Mouse (Mus musculus): ENCODE measurements around the gene Hcfc1r1. TPM values are rescaled to one million over a fixed set of nuclear protein-coding genes. Genes with fewer than 3 reads are reported as not detected.

Hcfc1r1 gene
- polyA plus RNA-seq, 1 experiment from 2014 or later: 65.5 TPM

GRCm38 (mm10) chr17:23699131-23700077 lies 26.0 kb downstream of the Hcfc1r1 start:
- peaks cover 43% of the 10 kb centered on the region for H3K27me3 ChIP-seq

DNA sequence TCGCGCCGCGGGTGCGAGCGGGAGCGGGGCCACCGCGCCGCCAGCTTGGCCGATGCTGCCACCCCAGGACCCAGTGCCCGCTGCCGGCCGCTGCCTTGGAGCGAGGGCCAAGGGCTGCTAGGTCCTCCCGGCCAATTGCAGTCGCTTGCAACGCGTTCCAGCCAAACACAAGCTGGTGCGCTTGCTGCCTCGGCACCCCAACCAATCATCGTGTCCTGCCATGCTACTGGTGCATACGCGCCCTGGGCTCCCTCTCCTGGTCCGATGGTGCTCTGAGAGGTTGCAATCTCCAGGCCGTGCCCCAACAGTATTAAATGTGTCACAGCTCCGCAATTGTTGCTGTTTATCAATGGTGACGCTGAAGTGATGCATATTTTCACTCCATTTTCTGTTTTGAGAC lies 26.7 kb downstream of the Hcfc1r1 start:
- H3K9ac ChIP-seq: peak overlapping the region; percentile 70
- H3K27ac ChIP-seq: no peak overlapping the region
- H3K9me3 ChIP-seq (replicated peaks): no peaks in the 10 kb centered on the region
- H3K27me3 ChIP-seq: peaks cover 43% of the 10 kb centered on the region
- WGBS: 1% methylated on average over 28 of the region's 28 CpGs
- H3K36me3 ChIP-seq: no peaks in the 10 kb centered on the region
- H3K4me1 ChIP-seq: peaks cover 9% of the 10 kb centered on the region
- peak; percentile 96 for ATAC-seq (ENCODE audit: low FRiP score)
- H3K4me3 ChIP-seq: peak overlapping the region; percentile 76
- H3K4me2 ChIP-seq (replicated peaks): peak overlapping the region; percentile 100

More at GRCm38 (mm10) chr17:23699131-23700077, 26.0 kb downstream of the Hcfc1r1 start:
- H3K27ac ChIP-seq: peak overlapping the region; percentile 35; the same call in 1 of the 2 replicates
- H3K9ac ChIP-seq: peak overlapping the region; percentile 70
- peaks cover 6% of the 10 kb centered on the region; the same call in 1 of the 2 replicates for H3K4me1 ChIP-seq
- peak overlapping the region; percentile 100 for H3K4me2 ChIP-seq (replicated peaks)
- ATAC-seq (ENCODE audit: low FRiP score): peak; percentile 63
- peak overlapping the region; percentile 76 for H3K4me3 ChIP-seq
- WGBS: under 1% methylated on average over 60 of the region's 101 CpGs
- no peaks in the 10 kb centered on the region for H3K36me3 ChIP-seq
- H3K9me3 ChIP-seq (replicated peaks): no peaks in the 10 kb centered on the region

DNA sequence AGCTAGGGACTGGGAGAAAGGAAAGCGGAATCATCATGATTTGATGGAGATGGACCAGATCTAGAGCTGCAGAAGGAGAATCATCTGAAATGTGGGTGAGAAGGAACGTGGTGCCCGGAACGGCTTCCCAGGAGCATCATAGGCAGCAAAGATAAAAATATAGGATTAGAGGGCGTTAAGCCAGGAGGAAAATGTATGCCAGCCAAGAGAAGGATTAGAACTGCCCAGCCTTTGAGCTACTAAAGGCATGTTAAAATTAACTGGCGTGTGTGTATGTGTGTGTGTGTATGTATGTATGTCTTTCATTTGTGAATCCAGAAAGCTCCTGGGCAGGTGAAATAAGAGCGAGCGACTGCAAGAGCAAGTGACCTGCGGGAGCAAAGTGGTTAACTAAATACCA lies 29.9 kb downstream of the Hcfc1r1 start:
- no peak overlapping the region for H3K4me3 ChIP-seq
- no peaks in the 10 kb centered on the region for H3K9me3 ChIP-seq (replicated peaks)
- WGBS: 88% methylated on average over 9 of the region's 9 CpGs
- ATAC-seq (ENCODE audit: low FRiP score): no peak
- no peak overlapping the region for H3K9ac ChIP-seq
- peaks cover 11% of the 10 kb centered on the region for H3K4me1 ChIP-seq
- H3K36me3 ChIP-seq: no peaks in the 10 kb centered on the region
- H3K4me2 ChIP-seq (replicated peaks): no peak overlapping the region
- H3K27me3 ChIP-seq: peaks cover 31% of the 10 kb centered on the region
- no peak overlapping the region for H3K27ac ChIP-seq

DNA sequence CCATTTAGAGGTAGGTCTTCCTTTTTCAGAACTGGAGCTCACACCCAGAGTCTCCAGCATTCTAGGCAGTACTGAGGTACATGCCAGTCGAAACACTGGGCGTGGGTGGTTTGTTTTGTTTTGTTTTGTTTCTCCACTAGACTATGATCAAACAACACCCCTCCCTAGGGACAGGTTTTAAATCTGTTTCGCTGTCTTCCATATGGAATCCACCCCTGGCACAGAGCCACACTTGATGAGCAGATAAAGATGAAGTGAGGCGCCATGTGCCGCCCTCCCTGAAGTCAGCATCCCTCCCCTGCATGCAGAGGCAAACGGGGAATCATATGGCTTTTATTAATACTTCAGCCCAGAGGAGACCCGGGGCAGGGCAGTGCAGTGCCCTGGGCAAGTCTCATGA lies 31.3 kb downstream of the Hcfc1r1 start:
- 45% methylated on average over 7 of the region's 7 CpGs for WGBS
- no peak overlapping the region for H3K4me3 ChIP-seq
- no peak overlapping the region for H3K9ac ChIP-seq
- no peak overlapping the region for H3K4me2 ChIP-seq (replicated peaks)
- no peak overlapping the region for H3K27ac ChIP-seq
- no peak for ATAC-seq (ENCODE audit: low FRiP score)
- H3K27me3 ChIP-seq: peaks cover 18% of the 10 kb centered on the region
- H3K36me3 ChIP-seq: no peaks in the 10 kb centered on the region
- peaks cover 5% of the 10 kb centered on the region for H3K4me1 ChIP-seq
- no peaks in the 10 kb centered on the region for H3K9me3 ChIP-seq (replicated peaks)

GRCm38 (mm10) chr17:23705525-23706104 lies 32.2 kb downstream of the Hcfc1r1 start:
- no peak overlapping the region for H3K27ac ChIP-seq
- H3K4me3 ChIP-seq: no peak overlapping the region
- H3K36me3 ChIP-seq: no peaks in the 10 kb centered on the region
- H3K4me2 ChIP-seq (replicated peaks): no peak overlapping the region
- peaks cover 5% of the 10 kb centered on the region for H3K4me1 ChIP-seq
- WGBS: 79% methylated on average over 7 of the region's 7 CpGs
- ATAC-seq (ENCODE audit: low FRiP score): peak; percentile 44; the same call in 1 of the 2 replicates
- peaks cover 15% of the 10 kb centered on the region; the same call in 1 of the 2 replicates for H3K27me3 ChIP-seq
- no peak overlapping the region for H3K9ac ChIP-seq
- H3K9me3 ChIP-seq (replicated peaks): no peaks in the 10 kb centered on the region

GRCm38 (mm10) chr17:23706212-23706611 lies 32.8 kb downstream of the Hcfc1r1 start:
- no peak overlapping the region for H3K4me2 ChIP-seq (replicated peaks)
- ATAC-seq (ENCODE audit: low FRiP score): peak; percentile 39; the same call in 1 of the 2 replicates
- no peak overlapping the region for H3K4me3 ChIP-seq
- no peak overlapping the region for H3K27ac ChIP-seq
- H3K4me1 ChIP-seq: peaks cover 5% of the 10 kb centered on the region
- WGBS: 2% methylated on average over 3 of the region's 3 CpGs
- H3K36me3 ChIP-seq: no peaks in the 10 kb centered on the region
- H3K9ac ChIP-seq: no peak overlapping the region
- no peaks in the 10 kb centered on the region for H3K9me3 ChIP-seq (replicated peaks)
- H3K27me3 ChIP-seq: peaks cover 9% of the 10 kb centered on the region; the same call in 1 of the 2 replicates

GRCm38 (mm10) chr17:23717003-23717402 lies 43.6 kb downstream of the Hcfc1r1 start:
- Histone ChIP-seq H3K27ac (no peak overlapping the region), H3K4me2 (replicated peaks) (no peak overlapping the region), H3K4me3 (no peak overlapping the region), H3K36me3 (no peaks in the 10 kb centered on the region), H3K9ac (no peak overlapping the region), H3K9me3 (replicated peaks) (no peaks in the 10 kb centered on the region), H3K27me3 (0 out of 2 replicates have a peak, but pooled peaks cover 2% of the 10 kb centered on the region), H3K4me1 (no peaks in the 10 kb centered on the region)
- ATAC-seq (ENCODE audit: low FRiP score): no peak
- 53% methylated on average over 2 of the region's 2 CpGs for WGBS

DNA sequence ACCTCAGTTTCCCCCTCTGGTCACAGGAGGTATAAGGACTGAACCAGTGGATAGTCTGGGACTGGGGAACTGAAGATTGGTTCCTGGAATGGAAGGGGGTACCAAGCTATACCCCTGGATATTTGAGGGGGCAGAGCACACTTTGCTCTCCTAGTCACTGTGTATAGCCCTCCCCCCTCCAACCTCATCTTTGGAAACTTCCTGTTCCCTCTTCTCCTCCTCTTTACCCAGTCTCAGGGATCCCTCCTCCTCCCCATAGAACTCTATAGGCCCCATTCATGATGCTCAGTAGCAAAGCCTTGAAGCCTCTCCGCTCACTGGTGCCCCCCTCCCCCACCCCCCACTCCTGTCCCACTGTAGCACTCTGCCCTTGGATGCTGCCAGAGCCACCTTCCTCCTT lies 46.1 kb downstream of the Hcfc1r1 start:
- Histone ChIP-seq H3K36me3 (no peaks in the 10 kb centered on the region), H3K4me3 (no peak overlapping the region), H3K9ac (no peak overlapping the region), H3K27ac (no peak overlapping the region), H3K4me2 (replicated peaks) (no peak overlapping the region), H3K9me3 (replicated peaks) (no peaks in the 10 kb centered on the region), H3K27me3 (0 out of 2 replicates have a peak, but pooled peaks cover under 1% of the 10 kb centered on the region), H3K4me1 (no peaks in the 10 kb centered on the region)
- ATAC-seq (ENCODE audit: low FRiP score): no peak
- 11% methylated on average over 1 of the region's 1 CpGs for WGBS

DNA sequence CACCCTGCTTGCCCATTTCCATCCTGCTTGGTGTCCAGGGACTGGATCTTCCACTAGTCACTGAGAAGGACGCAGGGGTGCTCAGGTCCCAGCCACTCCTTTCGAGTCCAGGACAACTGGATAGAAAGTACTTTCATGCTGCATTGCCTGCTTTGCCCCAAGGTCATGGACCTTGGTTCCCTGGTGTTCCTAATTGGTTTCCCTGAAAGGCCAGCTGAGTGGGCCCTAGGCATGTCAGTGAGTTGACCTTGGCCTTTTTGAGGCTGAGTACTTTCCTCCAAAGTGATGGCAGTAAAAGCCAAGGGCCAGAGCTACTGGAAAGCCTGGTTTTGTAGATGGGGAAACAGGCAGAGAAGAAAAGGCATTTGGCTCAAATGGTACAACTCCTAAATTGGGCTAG lies 48.5 kb downstream of the Hcfc1r1 start:
- Histone ChIP-seq H3K4me3 (no peak overlapping the region), H3K27ac (no peak overlapping the region), H3K4me2 (replicated peaks) (no peak overlapping the region), H3K36me3 (no peaks in the 10 kb centered on the region), H3K9ac (no peak overlapping the region), H3K4me1 (peaks cover 5% of the 10 kb centered on the region; the same call in 1 of the 2 replicates), H3K9me3 (replicated peaks) (no peaks in the 10 kb centered on the region), H3K27me3 (no peaks in the 10 kb centered on the region)
- WGBS: 73% methylated on average over 2 of the region's 2 CpGs
- no peak for ATAC-seq (ENCODE audit: low FRiP score)

DNA sequence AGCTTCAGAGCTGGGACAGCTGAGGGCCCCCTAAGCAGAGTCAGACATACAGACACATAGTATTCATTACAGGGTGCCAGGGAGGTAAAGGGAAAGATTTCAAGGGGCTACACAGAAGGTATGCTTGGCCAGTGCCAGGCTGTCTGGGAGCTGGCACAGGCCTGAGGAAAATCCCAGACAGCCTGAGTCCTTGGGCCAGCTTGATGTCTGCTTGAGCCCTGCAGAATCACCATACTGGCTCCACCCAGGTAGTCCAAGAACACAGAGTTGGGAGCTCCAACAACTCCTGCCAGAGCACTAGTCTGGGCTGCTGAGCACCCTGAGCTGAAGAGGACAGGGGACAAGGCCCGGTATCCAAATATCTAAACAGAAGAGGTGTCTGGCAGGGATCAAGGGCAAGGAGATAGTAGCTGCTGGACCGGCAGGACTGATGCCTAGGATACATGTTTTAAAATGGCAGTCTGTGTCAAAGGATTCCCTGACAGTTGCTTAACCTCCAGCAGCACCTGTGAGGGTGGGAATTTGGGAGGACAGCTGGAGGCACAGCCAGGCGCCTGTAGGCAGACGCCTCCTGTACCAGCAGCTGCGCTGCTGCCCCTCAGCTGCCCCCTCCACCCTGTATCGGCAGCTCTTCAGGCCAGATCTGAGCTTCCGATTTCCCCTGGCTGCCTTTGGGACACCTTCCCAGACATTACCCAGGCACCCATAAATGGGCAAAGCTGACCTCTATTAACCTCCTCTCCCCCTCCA lies 49.2 kb downstream of the Hcfc1r1 start, which contains the start of gene 1520401A03Rik:
Gene 1520401A03Rik (minus strand): TSS at position 408 of the 750 bp plus-strand sequence.
- no peak for ATAC-seq (ENCODE audit: low FRiP score)
- no peak within 1 kb of the TSS for H3K4me3 ChIP-seq
- H3K36me3 ChIP-seq: no peaks in the 10 kb centered on the region
- no peak within 1 kb of the TSS for H3K27ac ChIP-seq
- H3K4me2 ChIP-seq (replicated peaks): no peak within 1 kb of the TSS
- no peaks in the 10 kb centered on the region for H3K9me3 ChIP-seq (replicated peaks)
- 69% methylated on average over 7 of the region's 7 CpGs for WGBS
- H3K27me3 ChIP-seq: no peaks in the 10 kb centered on the region
- H3K4me1 ChIP-seq: peaks cover 5% of the 10 kb centered on the region; the same call in 1 of the 2 replicates
- H3K9ac ChIP-seq: no peak within 1 kb of the TSS

Data from hindbrain, embryonic 12.5 days (tissue).